32 mouse cellular contexts compared by ENCODE assay signal in the genomic region with DNA sequence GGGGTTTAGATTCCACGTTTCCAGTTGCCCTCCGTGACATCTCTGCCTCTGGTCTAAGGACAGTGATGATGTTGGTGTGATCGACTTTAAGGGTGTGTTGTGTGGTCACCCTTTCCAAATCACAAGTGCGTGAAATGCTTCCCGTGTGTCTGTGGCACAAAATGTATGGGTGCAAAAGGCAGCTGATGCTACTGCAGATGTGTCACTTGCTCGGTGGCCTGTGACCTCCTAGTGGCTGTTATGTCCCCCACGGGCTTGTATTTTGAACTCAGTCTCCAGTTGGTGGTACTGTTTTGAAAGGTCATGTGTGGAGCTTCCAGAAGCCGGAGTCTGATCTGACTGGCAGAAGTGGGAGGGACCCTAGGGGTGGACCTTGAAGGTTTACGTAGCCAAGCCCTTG. TPM values are rescaled to one million over a fixed set of nuclear protein-coding genes. Genes with fewer than 3 reads are reported as not detected.
A peak's percentile ranks its signal among the peaks of the same experiment; 100 is the strongest.
DNase-seq lines count a peak whose midpoint lies in the region; TF ChIP-seq lines count a peak whose summit lies in the region.
"Had no signal": no experiment of that assay in that cellular context is flagged by ENCODE, and none has a peak within 500 bp of the region (broad histone marks: within the 10 kb centered on the region; RNA-seq: fewer than 3 reads in every experiment).

No protein-coding gene starts in this region.

- H3K27ac ChIP-seq in layer of hippocampus, adult 2 months: no peak overlapping the region
- H3K27ac ChIP-seq: embryonic facial prominence, embryonic 13.5 days; forebrain, embryonic 12.5 days; forebrain, embryonic 15.5 days; heart, adult 2 months; heart, embryonic 10.5 days; heart, embryonic 13.5 days; hindbrain, embryonic 14.5 days; hindbrain, postnatal 0 days had no signal

- no peak overlapping the region for H3K4me3 ChIP-seq in layer of hippocampus, adult 2 months
- H3K4me3 ChIP-seq: embryonic facial prominence, embryonic 10.5 days; embryonic facial prominence, embryonic 13.5 days; erythroblast, embryonic 14.5 days; forebrain, embryonic 12.5 days; forebrain, embryonic 15.5 days; heart, adult 2 months; heart, embryonic 10.5 days; heart, embryonic 13.5 days had no signal

- H3K27me3 ChIP-seq in splenic B cell, adult 2 months (ENCODE audit: control insufficient read depth, insufficient read depth, low read length, poor library complexity, severe bottlenecking): no peaks in the 10 kb centered on the region
- H3K27me3 ChIP-seq: CH12.LX; embryonic facial prominence, embryonic 13.5 days; forebrain, embryonic 12.5 days; forebrain, embryonic 15.5 days; heart, embryonic 13.5 days had no signal

- no peak for TF ChIP-seq CTCF in layer of hippocampus, adult 2 months (conservative IDR thresholded peaks at IDR 0.05)

- peak; percentile 41 to 43 for DNase-seq in spleen, postnatal 36 days (ENCODE audit: low spot score in 2 of 2)
- DNase-seq in spleen, postnatal 14 days (ENCODE audit: low spot score in 2 of 2): no peak
- peak; percentile 43 to 57 for DNase-seq in B cell, adult 2 months
- peak; percentile 55 for DNase-seq in splenic B cell, adult 2 months (ENCODE audit: low read depth, low spot score)
- no peak for DNase-seq in layer of hippocampus, adult 2 months (ENCODE audit: low spot score in 2 of 2)
- no peak for DNase-seq in cerebellum, adult 11 months
- DNase-seq: adrenal gland, postnatal 10 days; adrenal gland, postnatal 36 days; cerebellum, adult 11-12 months; cerebellum, adult 8-10 months; cerebellum, postnatal 10 days; cerebellum, postnatal 36 days; embryo, embryonic 11 days; gastrocnemius, postnatal 10 days; gastrocnemius, postnatal 36 days; heart, adult 2 months; heart, postnatal 14 days; heart, postnatal 4 days had no signal

- no peaks in the 10 kb centered on the region for H3K36me3 ChIP-seq in splenic B cell, adult 2 months (ENCODE audit: control insufficient read depth, insufficient read depth, low read length, poor library complexity, severe bottlenecking)
- H3K36me3 ChIP-seq: embryonic facial prominence, embryonic 10.5 days; embryonic facial prominence, embryonic 13.5 days; forebrain, embryonic 12.5 days; forebrain, embryonic 15.5 days; G1E; heart, embryonic 10.5 days; heart, embryonic 13.5 days had no signal

RNA-seq across cellular contexts. Expression of a gene that starts 11.6 kb away (rescaled TPM):
- total RNA-seq in layer of hippocampus, adult 2 months (2021): not detected
- total RNA-seq: gastrocnemius, adult 18-20 months; gastrocnemius, postnatal 36 days; granulocyte monocyte progenitor cell, adult 5-6 weeks had no signal

RNA-seq across cellular contexts. Expression of a gene that starts 22.9 kb away (rescaled TPM):
- total RNA-seq in layer of hippocampus, adult 2 months (2021): 100 to 1,000 TPM; 135 to 145 TPM
- total RNA-seq: G1E; heart, adult 2 months had no signal

RNA-seq across cellular contexts. Expression of a gene that starts 30.4 kb away (rescaled TPM):
- total RNA-seq in layer of hippocampus, adult 2 months (2021): not detected
- total RNA-seq: adrenal gland, adult 18-20 months; adrenal gland, postnatal 36 days; gastrocnemius, adult 18-20 months; gastrocnemius, postnatal 10 days; gastrocnemius, postnatal 36 days; granulocyte monocyte progenitor cell, adult 5-6 weeks; heart, adult 2 months; heart, postnatal 14 days; heart, postnatal 4 days; hindbrain, postnatal 0 days had no signal

RNA-seq across cellular contexts. Expression of a gene that starts 32.7 kb away (rescaled TPM):
- not detected for total RNA-seq in layer of hippocampus, adult 2 months (2021)
- total RNA-seq: CH12.LX; G1E; gastrocnemius, adult 18-20 months; gastrocnemius, postnatal 10 days; gastrocnemius, postnatal 36 days; granulocyte monocyte progenitor cell, adult 5-6 weeks; hindbrain, postnatal 0 days had no signal

RNA-seq across cellular contexts. Expression of a gene that starts 35.8 kb away (rescaled TPM):
- total RNA-seq in layer of hippocampus, adult 2 months (2021): not detected
- total RNA-seq: CH12.LX; G1E; gastrocnemius, adult 18-20 months; gastrocnemius, postnatal 10 days; gastrocnemius, postnatal 36 days; granulocyte monocyte progenitor cell, adult 5-6 weeks; heart, adult 2 months; heart, postnatal 14 days; heart, postnatal 4 days had no signal

Comparison
In these comparisons a context has a peak if more than half of its experiments do, and no peak if none do; other contexts are left out.
1. DNase-seq: peak in spleen, postnatal 36 days (2 of 2), B cell, adult 2 months (2 of 2) and splenic B cell, adult 2 months (single experiment); none in spleen, postnatal 14 days (0 of 2), layer of hippocampus, adult 2 months (0 of 2) and cerebellum, adult 11 months (single experiment).